Mouse (Mus musculus) urinary bladder, postnatal 14 days (tissue): Measurements from ENCODE around the gene Idi2.
A peak's percentile ranks its signal among the peaks of the same experiment; 100 is the strongest.
"Not testable (repeated sequence)": the region's sequence is repeated elsewhere in the genome, so short reads cannot be mapped to it uniquely, and the experiment has no call there.

Experiments used
- DNase-seq: peaks from one replicate; pipeline ENCODE4 v3.0.0; 2021; ENCODE audit warnings: low spot score

Idi2 gene

DNA sequence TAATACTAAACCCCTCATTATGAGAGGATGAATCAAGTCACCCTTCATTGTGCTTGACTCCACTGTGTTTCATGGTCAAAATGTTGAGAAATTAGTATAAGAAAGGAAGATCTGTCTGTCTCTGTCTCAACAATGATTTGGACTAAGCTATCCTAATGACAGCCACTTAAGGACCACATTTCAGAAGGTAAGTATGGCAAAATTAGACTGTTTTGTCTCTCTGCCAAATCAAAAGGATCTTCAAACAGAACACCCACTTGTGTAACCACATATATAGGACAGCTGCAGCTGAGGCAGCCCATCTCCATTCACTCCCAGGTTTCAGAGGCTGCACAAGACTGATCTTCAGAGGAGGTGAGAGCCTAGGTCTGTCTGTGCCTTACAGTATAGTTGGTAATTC is at the start of gene Idi2:
Gene Idi2 (plus strand): TSS at position 301 of the 400 bp plus-strand sequence.
- DNase-seq = not testable (repeated sequence)

DNA sequence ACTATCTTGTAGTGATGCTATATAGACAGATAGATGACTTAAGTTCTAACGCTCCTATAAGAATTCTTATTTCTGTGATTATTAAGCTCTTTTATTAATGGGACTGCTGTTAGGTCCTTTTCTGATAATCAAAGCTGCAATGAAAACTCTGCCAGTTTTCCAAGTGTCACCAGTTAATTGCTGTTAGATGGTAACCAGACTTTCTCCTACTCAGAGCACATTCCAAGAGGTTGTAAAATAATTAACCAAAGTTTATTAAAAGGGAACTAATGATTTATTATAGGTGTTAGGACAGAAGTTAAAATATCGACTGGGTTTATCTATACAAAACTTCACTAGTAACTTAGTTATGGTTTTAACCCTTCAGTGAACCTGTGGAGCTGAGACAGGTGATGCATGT is 46.7 kb upstream of the Idi2 start:
- DNase-seq = not testable (repeated sequence)

DNA sequence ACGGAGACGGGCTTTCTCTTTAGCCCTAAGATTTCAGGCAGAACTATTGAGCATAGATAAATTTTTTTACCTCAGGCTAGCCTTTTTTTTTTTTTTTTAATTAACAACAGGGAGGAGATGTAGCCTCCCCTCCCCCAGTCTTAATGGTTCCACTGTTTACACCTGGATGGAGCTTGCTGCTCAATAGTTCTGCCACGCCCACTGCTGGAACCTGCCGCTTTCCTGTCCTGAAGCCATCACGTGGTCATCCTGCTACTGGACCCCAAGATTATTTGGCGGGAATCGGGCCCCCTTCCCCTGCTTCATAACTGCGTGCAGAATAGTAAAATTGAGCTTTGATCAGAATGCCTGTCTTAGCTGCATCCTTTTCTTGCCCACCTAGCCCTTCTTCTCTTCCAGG is 38.8 kb upstream of the Idi2 start:
- not testable (repeated sequence) for DNase-seq

DNA sequence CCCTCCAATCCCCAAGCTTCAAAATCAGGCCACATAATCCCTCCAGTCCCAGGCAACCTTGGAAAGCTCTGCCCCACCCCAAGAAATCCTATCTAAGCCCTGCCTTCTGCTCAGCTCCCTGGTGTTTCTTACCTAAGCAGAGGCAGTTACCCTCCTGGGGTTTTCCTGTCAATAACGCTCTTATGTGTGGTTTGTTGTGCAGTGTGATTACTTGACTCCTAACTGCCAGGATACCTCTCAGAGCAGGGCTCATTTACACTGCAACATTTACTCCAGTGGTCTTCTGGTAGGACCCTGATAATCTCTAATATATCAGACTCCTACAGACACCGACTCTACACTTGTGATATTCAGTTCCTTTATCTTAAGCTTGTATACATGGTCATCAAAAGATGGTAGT is 19.2 kb upstream of the Idi2 start:
- no peak for DNase-seq

DNA sequence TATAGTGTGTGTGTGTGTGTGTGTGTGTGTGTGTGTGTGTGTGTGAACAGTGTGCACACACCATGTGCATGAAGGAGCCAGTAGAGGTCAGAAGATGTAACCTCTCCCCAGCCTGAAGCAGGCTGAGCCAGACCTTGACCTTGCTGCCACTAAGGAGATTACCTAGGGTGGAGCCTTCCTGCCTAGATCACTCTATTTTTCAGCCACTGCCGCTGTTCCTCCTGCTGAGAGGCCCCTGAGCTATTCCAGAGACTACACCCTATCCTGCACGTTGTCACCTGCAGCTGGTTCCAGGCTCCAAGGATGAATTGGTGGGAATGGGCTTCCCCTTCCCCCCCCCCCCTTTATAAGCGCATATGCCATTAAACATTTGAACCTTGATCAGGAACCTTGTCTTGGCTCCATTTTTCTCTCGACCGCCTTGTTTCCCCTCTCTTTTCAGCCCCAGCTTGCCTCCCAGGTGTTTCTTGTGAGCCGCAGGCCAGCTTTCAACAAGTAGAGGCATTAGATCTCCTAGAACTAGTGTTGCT is 15.0 kb upstream of the Idi2 start:
- DNase-seq = not testable (repeated sequence)

DNA sequence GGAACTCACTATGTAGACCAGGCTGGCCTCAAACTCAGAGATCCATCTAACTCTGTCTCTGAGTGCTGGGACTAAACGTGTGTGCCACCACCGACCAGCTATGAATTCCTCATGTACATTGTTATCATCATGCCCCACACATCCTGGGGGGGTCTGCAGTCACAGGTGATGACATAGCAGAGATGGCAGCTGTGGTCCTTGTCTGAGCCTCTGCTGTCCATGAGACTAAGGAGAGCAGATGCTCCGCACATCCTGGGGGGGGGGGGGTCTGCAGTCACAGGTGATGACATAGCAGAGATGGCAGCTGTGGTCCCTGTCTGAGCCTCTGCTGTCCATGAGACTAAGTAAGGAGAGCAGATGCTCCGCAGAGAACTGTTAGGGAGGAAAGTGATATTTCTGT is 11.6 kb upstream of the Idi2 start:
- not testable (repeated sequence) for DNase-seq

DNA sequence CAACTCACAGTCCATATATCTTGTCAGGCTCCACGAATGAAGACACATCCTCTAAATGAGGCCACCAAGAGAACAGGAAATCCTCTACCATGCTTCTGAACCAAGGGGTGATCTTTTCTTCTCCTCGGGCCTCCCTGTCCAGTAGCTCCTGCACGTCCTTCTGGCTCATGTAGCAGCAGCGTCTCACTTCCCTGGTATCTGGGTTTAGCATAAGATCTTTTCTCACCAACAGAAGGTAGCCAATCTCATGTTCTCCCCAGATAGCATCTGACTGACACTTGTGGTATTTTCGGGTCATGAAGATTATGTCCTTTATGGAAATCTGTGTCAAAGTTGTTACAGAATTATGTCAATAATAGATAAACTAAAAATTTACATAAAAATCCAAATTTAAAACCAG is 11.0 kb upstream of the Idi2 start:
- DNase-seq = not testable (repeated sequence)

DNA sequence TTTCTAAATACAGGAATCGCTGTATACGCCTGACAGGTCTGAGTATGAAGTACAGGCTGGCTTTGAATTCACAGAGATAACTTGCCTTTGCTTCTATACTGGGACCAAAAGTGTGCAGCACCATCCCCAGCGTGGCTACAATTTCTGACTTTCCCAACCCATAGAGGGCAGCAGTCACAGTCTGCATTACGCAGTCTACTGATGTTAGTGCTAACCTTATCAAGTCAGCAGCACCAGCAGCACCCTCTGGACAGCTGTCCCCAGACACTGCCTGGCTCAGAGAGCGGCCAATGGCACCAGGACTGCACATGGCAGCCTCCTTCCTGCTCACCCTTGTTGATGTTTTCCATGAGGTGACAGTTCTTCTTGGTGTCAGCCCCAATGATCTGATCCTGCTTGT is 8.8 kb upstream of the Idi2 start:
- not testable (repeated sequence) for DNase-seq

DNA sequence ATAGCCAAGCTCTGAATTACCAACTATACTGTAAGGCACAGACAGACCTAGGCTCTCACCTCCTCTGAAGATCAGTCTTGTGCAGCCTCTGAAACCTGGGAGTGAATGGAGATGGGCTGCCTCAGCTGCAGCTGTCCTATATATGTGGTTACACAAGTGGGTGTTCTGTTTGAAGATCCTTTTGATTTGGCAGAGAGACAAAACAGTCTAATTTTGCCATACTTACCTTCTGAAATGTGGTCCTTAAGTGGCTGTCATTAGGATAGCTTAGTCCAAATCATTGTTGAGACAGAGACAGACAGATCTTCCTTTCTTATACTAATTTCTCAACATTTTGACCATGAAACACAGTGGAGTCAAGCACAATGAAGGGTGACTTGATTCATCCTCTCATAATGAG is 4.5 kb upstream of the Idi2 start, which contains the start of gene Gm9745:
Gene Gm9745 (minus strand): TSS at position 101 of the 400 bp plus-strand sequence.
- not testable (repeated sequence) for DNase-seq

DNA sequence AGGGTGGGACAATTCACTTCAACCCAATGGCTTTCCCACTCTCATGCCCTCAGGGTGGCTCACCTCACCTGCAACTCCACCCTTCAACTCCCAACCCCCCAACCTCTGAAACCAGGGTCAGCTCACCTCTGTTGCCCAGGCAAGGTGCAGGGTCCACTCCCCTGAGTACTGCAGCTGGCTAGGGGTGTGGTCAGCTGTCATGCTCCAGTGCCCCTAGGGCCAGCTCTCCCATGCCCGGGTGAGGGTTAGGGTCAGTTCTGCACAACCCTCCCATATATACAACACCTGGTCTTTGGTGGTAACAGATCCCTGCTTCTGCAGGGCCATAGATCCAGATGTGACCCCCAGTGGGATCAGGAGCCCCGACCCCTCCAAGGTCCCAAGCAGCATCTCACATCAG is 2.5 kb downstream of the Idi2 start:
- not testable (repeated sequence) for DNase-seq

DNA sequence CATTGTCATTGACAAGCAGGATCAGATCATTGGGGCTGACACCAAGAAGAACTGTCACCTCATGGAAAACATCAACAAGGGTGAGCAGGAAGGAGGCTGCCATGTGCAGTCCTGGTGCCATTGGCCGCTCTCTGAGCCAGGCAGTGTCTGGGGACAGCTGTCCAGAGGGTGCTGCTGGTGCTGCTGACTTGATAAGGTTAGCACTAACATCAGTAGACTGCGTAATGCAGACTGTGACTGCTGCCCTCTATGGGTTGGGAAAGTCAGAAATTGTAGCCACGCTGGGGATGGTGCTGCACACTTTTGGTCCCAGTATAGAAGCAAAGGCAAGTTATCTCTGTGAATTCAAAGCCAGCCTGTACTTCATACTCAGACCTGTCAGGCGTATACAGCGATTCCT is 4.2 kb downstream of the Idi2 start:
- not testable (repeated sequence) for DNase-seq

DNA sequence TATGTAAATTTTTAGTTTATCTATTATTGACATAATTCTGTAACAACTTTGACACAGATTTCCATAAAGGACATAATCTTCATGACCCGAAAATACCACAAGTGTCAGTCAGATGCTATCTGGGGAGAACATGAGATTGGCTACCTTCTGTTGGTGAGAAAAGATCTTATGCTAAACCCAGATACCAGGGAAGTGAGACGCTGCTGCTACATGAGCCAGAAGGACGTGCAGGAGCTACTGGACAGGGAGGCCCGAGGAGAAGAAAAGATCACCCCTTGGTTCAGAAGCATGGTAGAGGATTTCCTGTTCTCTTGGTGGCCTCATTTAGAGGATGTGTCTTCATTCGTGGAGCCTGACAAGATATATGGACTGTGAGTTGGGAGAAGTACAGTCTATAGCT is 6.4 kb downstream of the Idi2 start:
- not testable (repeated sequence) for DNase-seq

DNA sequence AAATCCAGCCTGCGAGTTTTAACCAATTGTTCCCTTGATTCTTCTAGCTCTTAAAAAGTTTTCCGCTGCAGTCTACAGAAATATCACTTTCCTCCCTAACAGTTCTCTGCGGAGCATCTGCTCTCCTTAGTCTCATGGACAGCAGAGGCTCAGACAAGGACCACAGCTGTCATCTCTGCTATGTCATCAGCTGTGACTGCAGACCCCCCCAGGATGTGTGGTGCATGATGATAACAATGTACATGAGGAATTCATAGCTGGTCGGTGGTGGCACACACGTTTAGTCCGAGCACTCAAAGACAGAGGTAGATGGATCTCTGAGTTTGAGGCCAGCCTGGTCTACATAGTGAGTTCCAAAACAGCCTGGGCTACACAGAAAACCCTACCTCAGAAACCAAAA is 6.9 kb downstream of the Idi2 start:
- not testable (repeated sequence) for DNase-seq

DNA sequence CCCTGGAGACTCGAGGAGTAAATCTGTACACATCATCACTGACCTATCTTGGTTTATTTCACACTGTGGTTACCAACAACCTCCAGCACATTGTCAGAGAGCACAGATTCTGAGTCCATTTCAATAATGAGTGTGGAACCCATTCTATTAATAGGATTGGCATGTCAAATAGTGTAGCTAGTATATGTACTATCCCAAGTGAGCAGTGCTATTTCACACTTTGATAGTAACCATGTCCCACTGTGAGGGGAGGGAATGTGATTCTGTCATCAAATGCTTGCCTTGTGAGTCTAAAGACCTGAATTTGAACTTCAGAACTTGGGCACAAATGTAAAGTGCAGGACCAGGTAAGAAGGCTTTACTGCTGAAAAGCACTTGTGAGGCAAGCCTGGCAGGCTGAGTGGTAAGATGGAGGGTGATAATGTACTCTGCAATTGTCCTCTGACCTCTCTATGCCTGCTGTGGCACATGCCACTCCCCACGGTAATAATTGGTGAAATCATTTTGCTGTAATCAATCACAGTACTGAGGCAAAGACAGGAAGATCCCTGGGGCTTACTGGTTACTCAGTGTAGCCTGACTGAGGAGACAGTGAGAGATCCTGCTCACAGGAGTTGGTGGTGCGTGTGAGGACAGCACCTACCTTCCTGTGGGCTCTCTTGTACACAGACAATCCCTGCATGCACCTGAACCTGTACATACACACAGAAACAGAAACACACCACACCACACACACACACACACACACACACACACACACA is 8.6 kb downstream of the Idi2 start:
- DNase-seq = not testable (repeated sequence)

DNA sequence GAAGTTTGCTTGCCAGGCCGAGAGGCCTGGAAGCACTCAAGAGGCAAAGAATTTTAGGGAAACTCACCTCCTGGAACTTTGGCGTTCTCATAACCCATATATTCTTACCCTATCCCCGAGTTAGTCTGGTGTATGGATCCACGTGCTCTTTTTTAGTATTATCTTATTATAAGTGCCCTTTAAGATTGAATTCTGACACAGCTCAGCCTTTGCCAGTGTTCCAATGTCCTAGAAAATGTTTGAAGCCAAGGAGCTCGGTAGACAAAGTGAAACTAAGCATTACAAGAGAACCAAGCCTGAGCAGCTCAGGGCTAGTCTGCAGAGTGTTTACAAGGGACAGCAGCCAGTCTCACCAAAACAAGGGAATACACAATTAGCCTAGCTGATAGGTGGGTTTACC is 9.6 kb downstream of the Idi2 start:
- not testable (repeated sequence) for DNase-seq

DNA sequence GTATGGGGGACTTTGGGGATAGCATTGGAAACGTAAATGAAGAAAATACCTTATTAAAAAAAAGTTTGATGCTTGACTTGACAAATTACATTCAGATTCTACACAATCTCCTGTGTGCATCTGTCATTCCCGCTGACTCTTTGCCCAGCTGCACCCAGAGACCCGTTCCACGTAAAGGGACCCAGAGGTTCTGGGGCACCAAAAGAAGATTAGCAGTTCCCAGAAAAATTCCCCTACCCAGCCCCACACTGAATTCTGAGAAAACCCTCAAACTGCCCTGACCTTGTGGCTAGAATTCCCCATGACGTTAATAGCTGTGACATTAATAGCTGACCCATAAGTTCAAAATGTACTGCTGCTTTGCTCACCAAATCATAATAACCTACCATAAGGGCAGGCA is 12.6 kb downstream of the Idi2 start:
- DNase-seq = no peak

DNA sequence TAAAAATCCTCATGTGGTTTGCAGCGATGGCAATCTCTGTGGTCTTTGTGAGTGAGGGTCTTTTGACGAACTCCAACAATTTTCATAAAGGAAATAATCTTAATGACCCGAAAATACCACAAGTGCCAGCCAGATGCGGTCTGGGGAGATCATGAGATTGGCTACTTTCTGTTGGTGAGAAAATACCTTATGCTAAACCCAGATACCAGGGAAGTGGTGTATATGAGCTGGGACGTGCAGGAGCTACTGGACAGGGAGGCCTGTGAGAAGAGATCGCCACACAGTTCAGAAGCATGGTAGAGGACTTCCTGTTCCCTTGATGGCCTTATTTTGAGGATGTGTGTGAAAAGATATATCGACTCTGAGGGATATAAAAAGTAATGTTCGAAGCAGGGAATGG is 15.1 kb downstream of the Idi2 start:
- DNase-seq = no peak

DNA sequence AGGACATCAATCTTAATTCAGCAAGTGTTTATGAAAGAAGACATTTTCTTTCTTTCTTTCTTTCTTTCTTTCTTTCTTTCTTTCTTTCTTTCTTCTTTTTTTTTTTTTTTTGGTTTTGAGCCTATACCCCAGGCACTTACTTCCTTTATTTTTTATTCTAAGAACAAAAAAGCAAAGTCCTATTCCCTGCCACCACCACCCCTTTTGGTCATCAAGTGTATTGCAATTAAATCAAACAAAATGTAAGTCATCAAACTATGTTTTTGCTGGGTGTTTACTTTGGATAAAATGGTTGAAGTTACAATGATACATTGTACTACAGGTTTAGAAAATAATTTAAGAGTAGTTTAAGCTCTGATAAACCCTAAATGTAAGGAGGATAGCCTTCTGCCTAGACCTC is 19.7 kb downstream of the Idi2 start:
- DNase-seq = no peak

DNA sequence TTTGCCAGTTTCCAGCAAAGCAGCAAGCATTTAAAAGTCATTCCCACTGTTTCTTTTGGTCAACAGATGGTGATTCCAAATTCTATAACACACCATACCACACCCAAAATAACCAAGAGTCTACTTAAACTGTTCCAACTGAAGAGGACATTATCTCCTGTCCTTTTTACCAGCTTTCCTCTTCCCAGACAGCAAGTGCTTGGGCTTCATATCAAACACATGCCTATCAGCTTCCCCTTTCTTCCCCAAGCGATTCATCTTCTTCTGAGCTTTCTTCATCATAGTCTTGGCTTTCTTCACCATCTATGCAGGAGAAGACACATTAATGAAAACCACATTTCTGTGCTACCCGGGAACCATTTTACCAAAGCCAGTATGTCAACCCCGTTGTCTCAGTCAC is 20.3 kb downstream of the Idi2 start:
- no peak for DNase-seq

DNA sequence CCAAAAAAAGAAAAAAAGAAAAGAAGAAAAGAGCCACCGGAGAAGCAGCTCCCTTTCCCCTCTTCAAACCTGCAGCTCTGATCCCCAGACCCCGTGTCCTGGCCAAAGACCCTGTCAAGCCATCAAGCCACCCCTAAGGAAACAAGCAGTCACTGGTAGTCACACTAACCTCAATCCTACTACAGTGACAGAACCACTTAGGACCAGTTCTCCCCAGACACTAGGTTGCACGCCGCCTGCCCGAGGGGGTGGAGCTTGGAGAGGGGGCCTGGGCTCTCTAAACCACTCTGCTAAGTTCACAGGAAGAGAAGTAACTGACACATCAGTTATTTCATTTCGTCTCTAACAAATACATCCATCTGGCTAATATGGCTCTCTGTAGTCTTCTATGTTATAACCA is 39.6 kb downstream of the Idi2 start:
- DNase-seq = no peak

DNA sequence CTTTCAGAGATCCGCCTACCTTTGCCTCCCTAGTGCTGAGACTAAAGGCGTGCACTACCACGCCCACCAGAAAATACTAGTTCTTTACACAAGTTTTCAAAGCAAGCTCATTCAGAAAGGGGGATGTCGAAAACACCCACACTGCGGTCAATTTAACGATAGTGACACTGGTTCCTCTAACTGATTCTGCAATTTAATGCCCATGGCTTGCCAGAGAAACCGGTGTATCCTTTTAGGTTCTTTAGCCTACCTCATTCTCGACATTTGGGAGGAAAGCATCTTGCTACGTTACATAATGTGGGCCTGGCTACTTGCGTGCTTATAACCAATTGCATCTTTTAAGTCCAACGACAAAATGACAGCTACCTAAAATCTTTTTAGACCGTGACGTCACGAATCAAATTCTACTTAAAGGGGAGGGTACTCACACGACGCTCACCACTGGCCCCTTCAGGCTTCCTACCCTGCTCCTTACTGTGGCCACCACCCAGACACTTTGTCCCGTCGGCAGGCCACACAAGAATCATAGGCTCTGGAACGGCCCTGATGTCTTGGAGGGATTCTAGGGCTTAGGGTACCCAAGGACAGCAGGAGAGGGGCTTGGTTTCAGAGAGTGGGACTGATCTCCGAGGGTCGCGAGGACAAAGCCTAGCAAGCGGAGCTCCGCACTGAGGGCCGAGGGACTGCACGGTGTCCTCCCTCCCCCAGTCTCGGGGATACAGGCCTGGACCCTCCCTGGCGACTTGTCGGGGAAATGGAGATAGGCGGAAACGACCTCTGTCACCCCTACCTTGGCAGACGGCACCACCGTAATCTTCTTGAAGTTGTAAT is 42.7 kb downstream of the Idi2 start:
- peak; percentile 3 for DNase-seq

DNA sequence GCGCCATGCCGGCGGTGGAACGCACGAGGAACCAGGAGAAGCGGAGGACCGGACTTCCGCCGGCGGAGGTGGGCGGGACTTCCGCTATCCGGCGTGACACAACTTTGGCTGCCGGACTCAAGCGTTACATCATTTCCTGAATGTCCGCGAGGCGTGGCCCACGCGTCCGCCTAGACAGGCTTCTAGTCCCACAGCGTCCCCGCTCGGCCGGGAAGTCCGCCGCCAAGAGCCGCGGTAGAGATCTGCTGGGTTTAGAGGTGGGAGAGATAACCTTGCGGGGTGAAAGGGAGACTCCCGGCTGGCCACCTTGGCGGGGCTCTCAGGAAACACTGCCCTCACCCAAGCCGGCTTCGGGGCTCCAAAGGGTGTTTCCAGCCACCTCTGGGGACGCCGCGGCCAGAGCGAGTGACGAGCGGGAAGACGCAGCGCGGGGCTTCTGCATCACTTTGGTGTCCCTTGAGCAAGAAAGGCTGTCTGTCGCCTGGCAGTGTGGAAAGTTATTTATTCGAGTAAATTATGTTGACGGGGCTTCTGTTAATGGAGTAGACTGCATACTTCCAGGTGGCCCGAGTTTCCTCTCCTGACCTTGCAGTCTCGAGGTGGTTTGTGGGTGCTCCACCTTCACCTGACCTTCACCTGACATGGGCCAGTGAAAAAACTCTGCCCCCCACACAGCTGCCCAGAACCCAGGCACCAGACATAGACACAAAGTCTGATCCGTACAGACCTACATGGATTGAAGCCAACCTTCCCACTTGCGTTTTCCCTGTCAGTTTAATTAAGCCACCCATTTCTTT is 43.5 kb downstream of the Idi2 start, which contains the start of gene Gtpbp4:
Gene Gtpbp4 (minus strand): TSS at position 94 of the 797 bp plus-strand sequence.
- DNase-seq = peak; percentile 96
